Mouse (Mus musculus): ENCODE measurements at regions not wholly inside any gene's neighbourhood (a gene's known extent, or its start where the extent isn't known, plus 50 kb on each side); places are given as distances from the start of the nearest gene placed in this dataset.

DNA sequence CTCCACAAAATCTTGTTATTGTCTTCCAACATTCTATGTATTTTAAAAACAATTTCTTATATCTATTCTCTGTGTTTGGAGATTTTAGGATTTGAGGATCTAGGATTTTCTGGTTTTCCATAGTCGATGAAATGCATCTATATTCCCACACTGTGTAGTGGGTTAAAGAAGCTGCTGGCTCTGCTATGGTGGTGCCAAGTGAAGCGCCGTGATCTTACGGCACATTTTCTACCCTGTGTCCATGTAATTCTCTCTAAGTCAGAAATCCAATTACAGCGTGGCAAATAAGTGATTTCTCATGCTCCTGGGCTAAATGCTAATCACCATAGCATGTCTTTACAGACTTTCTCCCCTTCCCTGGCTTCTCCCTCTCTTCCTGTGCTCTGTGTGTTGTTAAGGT is 92.1 kb upstream of the Mettl25 start:
- no peak for TF ChIP-seq POLR2A (IDR thresholded peaks at IDR 0.05; ENCODE audit: borderline replicate concordance, extremely low read depth, insufficient read depth, insufficient read length, poor library complexity, severe bottlenecking)
- no peak for TF ChIP-seq CTCF (IDR thresholded peaks at IDR 0.05; ENCODE audit: borderline replicate concordance, extremely low read depth, insufficient read depth, insufficient read length)
